Mouse (Mus musculus): ENCODE measurements around the gene Gsc. TPM values are rescaled to one million over a fixed set of nuclear protein-coding genes. Genes with fewer than 3 reads are reported as not detected.

Gene Gsc
- total RNA-seq (2021): 1 to 10 TPM in 1 of 2 experiments, under 1 TPM in 1; 0.61 to 1.1 TPM
- long read RNA-seq, experiment 1: 0 reads
- long read RNA-seq, experiment 2: 0 reads

DNA sequence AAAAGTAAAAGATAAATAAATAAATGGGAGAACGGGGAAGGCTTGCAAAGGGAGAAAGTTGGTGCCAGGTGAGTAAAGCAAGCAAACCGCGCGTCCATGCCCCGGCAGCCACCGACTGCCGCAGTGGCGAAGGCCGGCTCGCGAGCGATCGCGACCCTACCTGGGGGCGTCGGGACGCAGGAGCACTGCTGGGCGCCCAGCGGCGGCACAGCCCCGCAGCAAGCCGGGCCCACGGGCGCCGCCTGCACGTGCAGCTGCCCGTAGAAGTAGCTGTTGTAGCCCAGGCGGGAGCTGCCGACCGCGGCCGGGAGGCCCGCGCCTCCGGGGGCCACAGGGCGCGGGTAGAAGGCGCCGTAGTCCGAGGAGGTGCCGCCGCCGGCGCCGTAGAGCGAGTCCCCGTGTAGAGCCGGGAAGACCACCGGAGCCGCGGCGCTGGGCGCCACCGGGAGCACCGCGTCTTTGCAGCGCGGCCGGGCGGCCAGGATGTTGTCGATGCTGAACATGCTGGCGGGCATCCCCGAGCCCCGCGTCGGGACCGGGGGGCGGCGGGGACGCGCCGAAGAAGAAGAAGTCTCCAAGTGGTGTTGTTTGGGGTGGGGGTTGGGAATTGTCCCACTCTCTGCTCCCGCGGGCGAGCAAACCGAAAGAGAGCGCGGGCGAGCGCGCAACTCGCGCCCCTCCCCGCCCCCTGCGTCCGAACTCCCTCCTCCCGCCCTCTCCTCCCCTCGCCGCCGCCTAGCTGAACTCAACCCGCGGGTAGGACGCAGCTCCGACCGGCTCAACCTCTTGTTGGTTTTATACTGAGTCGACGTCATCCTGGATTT is at the start of gene Gsc:
TSS of gene Gsc (minus strand) at position 730 of the 824 bp plus-strand sequence.
- DNase-seq: peak; percentile 59

GRCm38 (mm10) chr12:104519721-104520120 is 46.6 kb upstream of the Gsc start:
- DNase-seq: no peak

- no peak for DNase-seq
Measured at GRCm38 (mm10) chr12:104507911-104508310, 34.8 kb upstream of the Gsc start.

- peak; percentile 60 for DNase-seq
Measured at GRCm38 (mm10) chr12:104492009-104492408, 18.9 kb upstream of the Gsc start.

GRCm38 (mm10) chr12:104486205-104486604 is 13.1 kb upstream of the Gsc start:
- DNase-seq: no peak

GRCm38 (mm10) chr12:104485161-104485560 is 12.0 kb upstream of the Gsc start:
- no peak for DNase-seq

- no peak for DNase-seq
Measured at GRCm38 (mm10) chr12:104481007-104481406, 7.9 kb upstream of the Gsc start.

DNA sequence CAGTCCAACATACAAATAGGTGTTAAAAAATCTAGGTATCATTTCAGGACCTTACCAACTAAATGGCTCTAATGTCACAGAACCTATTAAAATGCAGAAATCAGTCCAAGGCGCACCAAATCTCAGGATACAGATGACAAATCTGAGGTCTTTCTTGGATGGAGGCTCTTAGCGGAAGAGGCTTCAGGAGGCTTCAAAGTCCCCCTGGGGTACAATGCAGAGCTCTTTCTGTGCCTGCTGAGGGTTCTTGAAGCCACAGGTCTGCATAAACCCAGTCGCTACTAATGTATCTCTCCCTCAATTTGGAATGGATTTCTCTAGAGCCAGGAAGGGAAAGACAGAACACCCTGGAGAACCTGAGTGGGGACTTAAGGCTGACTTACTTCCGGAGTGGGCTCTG is 5.1 kb upstream of the Gsc start:
- no peak for DNase-seq

- no peak for DNase-seq
Measured at GRCm38 (mm10) chr12:104477501-104477900, 4.4 kb upstream of the Gsc start.

DNA sequence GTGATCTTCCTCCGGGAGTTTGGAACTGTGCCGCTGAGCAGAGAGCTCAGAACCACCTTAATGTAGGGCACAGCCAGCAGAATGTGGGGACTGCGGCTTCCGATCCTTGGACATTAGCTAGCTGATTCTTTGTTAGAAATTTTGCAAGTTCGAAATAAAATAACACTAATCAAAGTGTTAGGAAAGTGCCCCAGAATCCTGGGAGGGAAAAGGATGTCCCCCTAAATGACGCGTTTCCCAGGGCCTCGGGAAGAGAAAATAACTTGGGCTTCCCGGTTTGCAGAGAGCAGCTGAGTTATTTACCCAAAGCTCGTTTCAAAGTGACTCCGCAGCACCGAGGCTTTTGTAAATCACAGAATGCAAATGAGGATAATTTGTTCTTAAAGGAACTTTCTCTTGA is 3.9 kb upstream of the Gsc start:
- no peak for DNase-seq

DNA sequence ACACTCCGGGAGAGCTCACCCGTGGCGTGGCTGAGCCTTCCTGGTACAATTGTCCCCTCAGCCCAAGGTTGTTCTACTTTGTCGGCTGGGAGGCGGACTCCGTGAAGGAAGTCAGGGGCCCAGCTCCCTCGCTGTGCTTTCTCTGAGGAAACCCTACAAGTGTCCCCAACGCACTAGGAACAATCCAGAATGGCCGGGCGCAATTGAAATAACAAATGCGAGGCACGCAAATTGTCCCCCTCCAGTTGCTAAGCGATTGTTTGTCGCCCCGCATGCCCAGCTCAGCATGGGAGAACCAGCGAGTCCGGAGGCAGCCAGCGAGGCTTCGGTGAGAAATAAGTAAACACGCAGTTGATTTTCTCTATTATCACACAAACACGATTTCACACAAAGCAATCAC is 2.8 kb upstream of the Gsc start:
- DNase-seq: no peak

- DNase-seq: no peak
Measured at GRCm38 (mm10) chr12:104474881-104475740, 2.0 kb upstream of the Gsc start.

DNA sequence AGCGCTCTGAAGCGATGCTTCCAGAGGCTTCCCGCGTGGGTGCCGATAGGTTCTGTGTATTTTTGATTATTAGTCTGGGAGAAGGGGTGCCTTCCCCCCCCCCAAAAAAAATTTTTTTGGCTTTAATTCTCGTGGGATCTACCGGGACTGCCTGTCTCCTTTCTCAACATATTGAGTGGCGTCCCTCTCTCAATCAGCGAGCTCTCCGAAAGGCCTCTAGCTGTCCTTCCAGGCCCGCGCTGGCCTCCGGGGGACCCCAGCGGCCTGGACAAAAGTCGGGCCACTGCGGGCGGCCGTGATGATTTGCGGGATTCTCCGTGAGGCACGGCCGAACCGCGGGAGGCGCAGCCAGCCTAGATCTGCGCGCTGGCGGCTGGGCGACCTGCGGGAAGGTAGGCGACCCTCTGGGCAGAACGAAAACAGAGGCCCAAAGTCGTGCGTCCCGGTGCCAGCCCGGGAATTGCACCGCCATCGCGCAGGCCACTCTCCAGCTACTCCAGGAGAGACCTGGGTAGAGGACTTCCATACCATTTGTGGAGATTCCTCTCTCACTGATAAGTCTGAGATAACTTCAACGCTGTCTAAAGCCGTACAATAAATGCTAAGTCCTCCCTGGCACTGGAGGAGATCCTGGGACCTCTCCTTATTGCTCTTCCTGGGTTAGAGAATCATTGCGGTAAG is 1.2 kb upstream of the Gsc start:
- DNase-seq: no peak

DNA sequence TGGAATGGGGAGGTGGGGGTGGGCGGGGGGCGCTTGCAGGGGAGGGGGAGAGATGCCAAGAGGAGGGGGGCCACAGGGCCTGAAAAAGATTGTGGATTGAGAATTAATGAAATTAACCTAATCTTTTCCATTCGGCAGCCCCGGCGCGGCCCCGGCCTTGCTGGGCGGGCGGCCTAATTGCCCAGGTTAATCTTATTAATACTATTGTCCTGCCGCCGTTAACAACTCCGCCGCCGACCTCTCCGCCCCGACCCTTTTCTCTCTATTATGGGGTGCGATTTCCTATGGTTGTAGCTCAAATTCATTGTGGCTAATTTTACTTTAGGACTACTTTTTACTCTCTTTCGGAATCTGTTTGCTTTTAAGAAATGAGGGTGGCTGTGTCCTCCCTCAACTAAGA is 362 bp upstream of the Gsc start:
- DNase-seq: no peak

- DNase-seq: no peak
Measured at GRCm38 (mm10) chr12:104472218-104472525, 958 bp downstream of the Gsc start.

DNA sequence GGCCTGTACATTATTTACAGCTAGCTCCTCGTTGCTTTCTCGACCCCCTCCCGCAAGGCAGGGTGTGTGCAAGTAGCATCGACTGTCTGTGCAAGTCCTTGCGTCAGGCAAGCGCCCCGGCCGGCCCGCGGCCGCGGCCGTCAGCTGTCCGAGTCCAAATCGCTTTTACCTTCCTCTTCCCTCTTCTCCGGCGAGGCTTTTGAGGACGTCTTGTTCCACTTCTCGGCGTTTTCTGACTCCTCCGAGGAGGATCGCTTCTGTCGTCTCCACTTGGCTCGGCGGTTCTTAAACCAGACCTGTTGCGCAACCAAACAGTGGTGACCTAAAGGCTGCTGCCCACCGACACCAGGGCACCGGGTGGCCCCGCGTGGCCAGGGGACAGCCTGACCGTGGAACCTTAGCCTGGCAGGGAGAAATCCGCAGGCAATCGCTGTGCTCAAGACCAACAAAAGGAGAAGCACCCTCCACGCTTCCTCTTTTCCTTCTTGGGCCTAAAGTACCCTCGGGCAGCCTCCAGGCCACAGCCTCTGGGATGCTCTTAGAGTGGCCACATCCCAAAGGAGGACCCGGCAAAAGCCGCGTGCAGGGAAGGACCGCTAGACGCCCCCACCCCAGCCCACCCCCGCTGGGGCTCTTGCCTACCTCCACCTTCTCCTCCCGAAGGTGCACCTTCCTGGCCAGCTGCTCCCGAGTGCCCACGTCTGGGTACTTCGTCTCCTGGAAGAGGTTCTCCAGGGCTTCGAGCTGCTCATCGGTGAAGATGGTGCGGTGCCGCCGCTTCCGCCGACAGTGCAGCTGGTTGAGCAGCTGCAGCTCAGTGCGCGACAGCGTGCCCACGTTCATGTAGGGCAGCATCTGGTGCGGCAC is 1.5 kb downstream of the Gsc start:
- DNase-seq: peak; percentile 21

- DNase-seq: no peak
Measured at GRCm38 (mm10) chr12:104470646-104471045, 2.5 kb downstream of the Gsc start.

DNA sequence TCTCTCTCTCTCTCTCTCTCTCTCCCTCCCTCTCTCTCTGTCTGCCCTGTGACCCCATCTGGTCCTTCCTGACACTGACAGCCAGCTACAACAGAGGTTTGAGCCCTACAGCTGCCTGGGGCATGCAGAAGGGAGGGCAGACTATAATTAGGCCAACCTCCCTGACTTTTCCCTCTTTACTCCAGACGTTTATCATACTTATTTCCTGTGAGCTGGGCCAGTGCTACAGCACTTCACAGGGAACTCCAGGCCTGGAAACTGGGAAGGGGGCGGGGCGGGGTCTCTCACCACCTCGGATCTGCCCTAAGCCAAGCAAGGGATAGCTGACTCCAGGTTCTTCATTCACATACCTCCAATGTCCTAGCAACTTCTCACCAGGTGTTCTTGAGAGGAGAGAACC is 4.3 kb downstream of the Gsc start:
- no peak for DNase-seq

- no peak for DNase-seq
Measured at GRCm38 (mm10) chr12:104467372-104467771, 5.8 kb downstream of the Gsc start.

GRCm38 (mm10) chr12:104466930-104467329 is 6.2 kb downstream of the Gsc start:
- DNase-seq: no peak

DNA sequence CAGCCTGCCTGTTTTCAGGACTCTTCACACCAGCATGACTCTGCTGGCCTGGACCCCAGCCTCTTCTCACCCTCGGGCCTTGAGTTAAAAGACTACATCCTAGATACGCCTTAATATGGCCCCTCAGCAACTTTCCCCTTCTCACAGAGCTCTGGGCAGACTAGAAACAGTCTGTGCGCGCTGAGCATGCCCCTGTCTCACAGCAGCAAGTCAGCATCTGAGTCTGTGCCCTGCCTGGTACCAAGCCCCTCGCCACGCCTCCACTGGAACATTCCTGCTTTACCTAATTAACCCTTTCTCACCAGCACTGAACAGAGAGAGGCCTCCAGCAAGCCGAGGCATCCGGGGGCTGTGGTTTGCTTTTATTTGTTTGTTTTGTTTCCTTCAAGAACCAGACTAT is 11.8 kb downstream of the Gsc start:
- DNase-seq: no peak

- no peak for DNase-seq
Measured at GRCm38 (mm10) chr12:104459377-104459776, 13.8 kb downstream of the Gsc start.

Data from gastrocnemius, postnatal 10 days (tissue).